Mouse (Mus musculus): Measurements from ENCODE around the gene Kdm6b.
A peak's percentile ranks its signal among the peaks of the same experiment; 100 is the strongest.

Kdm6b gene

DNA sequence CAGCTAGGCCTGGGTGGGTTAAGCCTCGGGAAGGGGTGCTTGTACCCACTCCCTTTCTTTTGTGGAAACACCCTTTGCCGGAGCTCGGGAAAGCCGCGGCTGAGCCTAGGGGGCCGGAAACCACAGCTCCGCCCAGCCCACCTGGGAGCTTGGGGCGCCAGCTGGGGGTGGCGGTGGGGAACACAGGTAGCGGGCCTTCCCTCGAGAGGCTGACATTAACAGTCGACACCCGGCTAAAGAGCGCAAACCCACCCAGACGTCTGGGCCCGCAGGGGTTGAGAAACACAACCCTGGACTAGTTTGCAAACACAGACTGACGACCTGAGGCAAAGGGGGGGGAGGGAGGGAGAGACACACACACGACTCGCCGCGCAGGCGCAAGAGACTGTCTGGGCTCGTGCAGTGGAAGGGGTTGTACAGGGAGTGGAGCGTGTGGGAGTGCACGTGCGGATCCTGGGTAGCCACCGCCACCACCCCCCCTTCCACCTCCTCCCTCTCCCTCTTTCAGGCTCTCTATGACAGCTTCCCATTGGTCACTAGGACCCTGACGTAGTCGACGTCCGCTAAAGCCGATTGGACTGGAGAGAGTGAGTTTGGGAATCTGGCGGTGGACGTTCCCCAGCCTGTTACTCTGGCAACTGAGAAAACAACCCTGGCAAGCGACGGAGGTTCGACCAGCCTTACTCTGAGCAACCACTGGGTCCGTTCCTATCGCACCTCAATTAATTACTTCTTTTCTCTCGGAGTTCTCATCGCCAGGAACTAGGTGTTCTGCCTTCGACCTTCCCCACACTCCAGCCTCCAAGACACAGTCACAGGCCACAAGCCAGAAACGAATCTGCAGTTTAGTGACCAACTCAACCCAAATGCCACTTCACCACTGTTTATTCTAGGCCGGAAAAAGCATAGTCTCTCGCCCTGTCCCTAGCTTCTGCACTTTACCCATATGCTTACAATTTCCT, 5.3 kb upstream of the Kdm6b start:
- peak; percentile 87 for DNase-seq

DNA sequence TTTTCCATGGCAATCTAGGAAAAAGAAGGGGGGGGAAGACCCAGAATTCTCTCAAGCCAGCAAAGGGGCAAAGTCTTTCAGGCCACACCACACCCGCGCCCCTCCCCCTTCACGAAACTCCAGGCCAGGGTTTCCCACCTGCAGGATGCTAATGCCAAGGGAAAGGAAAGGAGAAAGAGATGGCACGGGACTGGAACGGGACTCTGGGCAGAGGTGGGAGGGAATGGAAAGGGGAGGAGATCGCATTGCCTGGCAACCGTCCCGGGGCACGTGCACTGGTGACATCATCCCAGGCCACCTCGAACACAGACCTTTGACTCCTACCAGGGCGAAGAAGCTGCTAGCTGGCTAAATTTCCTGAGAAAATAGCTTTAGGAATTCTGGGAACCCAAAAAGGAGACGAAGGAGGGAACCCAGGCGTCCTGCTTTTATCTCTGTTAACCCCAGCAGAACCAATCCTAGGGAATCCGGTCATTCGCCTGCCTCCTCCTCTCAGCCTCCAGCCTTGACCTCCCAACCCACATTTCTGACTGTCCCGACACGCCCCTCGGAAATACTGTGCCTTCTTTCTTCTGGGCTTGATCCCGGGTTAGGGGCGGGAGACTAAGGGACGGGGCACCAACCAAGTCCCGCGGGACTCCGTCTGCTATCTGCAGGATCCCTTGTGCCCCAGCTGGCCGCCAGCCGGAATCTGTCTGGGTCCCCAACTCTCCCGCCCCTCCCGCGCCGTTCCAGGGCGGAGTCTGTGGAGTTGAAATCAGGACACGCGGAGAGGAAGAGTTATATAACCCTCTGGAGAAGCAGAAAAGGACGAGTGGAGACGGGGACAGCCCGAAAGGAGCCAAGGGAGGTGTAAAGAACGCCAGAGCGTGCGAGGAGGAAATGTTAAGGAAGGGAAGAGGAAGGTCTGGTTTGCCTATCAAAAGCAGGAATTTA, 4.2 kb upstream of the Kdm6b start:
- DNase-seq, result peak; percentile 96

DNA sequence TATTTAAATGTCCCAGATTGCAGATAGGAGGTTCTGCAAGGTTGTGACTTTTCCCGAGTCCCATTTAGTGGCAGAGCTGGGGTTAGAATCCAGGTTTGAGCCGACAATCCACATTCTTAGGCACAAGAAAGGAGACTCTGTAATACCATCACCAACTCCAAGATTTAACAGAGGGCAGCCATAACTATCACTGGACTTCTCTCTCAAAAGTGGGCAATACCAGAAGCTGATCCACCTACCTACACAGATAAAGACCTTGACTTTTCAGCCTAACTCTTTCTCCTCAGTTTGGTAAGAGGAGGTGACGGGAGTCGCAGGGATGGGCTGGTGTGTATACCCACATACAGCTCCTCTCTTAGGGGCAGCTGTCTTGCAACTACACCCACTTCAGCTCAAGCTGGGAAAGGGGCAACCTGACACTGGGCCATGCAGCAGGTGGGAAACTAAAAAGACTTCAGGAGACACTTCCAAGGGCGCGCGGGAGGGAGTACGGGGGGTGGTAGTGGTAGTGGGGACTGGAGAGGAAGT, 3.5 kb upstream of the Kdm6b start:
- DNase-seq, result no peak

DNA sequence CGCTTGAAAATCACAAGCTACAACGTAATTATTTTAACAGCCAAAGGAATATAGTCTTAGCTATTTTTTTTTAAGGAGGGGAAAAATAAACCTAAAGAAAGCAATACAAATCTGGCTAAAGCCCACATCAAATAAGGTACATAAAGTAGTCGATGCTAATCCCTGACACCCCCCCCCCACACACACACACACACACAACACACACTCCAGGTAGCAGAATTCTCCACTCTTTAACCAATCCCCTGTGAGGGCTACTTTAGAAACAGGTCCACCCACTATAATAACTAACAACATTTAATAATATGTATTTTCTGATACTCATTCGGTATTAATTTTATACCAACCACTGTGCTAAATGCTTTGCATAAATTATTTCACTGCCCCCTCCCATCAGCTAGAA, 3.0 kb upstream of the Kdm6b start:
- DNase-seq, result no peak

DNA sequence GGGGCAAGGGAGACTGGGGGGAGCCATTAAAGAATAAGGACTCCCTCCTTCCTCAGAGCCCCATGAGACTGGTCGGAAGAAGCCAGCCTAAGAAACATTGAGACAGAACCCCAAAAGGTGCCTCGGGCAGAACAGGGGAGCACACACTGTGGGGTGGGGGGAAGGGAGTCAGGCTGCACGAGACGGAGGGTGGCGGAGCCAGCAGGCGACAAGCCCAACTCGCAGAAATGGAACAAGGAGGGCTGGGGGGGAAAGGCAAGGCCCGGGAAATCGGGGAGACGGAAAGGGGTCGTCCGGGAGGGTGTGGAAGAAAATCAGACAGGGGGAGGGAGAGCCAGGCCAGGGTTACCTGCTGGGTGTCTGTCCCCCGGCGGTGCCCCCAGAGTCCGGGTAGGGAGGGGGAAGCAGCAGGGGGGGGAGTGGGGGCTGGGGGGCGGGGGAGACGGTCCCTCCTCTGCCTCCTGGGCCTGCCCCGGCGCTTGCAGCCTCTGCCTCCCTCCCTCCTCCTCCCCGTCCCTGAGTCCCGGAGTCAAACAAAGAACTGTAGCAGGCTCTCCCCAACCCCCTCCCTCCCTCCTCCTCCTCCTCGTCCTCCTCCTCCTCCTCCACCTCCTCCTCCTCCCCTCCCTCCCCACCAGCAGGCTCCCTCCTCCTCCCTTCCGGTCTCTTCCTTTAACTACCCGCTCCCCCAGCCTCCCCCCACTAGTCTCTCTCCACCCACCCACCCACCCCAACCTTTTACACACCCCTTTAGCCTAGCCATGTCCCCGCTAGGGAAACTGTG, 2.4 kb upstream of the Kdm6b start:
- peak; percentile 60 for DNase-seq

DNA sequence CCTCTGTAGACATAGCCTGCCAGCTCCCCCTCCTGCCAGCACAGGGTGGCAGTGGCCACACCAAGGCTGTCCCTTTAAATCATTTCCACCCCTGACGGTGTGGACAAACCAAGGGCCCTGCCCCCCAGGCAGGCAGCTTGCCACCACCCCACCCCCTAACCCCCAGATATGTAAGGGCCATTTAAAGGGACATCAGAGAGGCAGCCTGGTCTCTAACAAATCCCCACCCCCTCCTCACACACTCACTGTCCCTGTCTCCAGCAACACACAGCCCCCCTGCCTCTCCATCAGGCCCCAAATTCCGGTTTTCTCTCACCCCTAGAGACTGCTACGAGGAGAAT, 1.8 kb upstream of the Kdm6b start:
- peak; percentile 69 for DNase-seq

DNA sequence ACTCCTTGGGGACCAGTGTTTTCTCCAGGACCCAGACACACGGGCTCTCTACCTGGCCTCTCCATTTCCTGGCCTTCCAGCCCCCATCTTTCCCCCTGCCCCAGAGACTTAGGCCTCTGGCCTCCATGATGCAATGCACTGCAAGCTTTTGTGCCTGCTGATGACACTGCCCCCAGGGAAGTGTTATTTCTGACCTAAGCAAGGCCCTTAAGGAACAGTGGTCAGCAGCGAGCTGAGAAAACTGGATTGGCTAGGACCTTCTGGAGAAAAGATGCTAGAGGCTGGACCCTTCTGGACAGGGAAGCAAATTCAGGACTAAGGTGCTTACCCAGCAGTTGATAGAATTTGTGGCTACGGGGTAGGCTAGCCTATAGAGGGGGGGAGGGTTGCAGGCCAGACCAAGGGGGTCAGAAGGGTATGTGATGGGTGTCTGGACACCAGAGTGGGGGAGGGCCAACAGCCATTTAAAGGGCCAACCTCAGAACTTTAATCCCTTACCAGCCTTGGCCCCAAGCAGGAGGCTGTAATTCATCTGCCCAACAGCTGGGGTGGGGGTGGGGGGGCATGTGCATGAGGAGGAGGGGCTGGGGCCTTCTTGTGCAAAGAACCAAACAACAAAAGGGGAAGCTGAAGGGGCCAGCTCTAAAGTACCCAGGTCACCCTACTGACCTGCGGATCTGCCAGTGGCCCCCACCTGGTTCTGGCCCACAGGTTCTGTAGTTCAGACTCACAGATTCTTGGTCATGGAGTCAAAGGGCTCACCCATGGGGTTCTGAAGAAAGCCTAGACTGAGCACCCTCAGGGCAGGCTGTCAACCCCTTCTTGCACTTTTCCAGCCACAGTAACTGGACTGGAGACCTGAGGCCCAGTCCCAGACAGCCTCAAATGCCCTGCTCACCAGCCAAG, 1.2 kb upstream of the Kdm6b start:
- no peak for DNase-seq

DNA sequence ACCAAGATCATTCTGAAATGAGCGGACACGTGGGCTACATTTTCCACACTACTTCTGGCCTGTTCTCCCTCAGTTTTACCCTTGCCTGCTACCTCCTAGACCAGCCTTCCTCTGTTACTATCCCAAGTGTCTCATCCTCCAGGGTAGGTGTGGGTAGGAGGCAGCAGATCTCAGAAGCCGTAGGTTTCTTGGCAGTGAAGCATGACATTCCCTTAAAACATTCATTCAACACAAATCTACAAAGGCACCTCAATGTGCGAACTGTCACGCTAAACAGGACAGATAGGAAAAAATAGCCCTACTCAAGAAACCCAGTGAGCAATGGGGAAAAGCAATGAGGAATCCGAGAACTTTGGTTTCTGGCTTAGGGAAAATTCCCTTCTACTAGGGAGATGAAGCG, 927 bp downstream of the Kdm6b start:
- no peak for DNase-seq

DNA sequence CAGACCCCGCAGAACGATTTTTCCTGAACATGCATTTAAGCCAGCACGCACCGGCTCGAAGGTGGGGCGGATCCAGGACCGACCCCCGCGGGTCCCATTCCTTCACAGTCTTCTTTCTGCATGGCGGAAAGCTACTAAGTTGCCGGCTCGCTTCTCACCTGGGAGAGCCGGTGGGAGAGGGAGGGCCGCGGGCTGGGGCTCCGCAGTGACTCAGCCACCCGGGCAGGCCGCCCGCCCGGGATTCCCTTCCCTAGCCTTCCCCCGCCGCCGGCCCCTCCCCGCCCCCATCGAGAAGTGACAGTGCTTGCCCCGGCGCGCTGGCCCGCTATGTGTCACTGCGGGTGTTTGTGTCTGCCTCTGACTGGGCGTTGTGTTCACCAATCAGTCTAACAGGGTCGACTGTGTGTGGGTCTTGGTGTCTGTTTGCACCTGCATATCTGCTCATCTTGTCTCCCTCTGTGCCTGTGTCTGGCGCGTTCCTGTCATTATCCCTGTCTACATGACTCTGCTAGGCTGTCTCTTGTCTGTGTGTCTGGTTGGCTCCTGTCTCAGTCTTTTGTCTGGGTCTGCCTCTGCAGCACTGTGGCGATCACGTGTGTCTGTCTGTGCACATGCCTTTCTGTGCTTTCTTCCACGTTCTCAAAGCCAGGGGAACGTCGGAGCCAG, 1.8 kb downstream of the Kdm6b start:
- DNase-seq, result peak; percentile 41

DNA sequence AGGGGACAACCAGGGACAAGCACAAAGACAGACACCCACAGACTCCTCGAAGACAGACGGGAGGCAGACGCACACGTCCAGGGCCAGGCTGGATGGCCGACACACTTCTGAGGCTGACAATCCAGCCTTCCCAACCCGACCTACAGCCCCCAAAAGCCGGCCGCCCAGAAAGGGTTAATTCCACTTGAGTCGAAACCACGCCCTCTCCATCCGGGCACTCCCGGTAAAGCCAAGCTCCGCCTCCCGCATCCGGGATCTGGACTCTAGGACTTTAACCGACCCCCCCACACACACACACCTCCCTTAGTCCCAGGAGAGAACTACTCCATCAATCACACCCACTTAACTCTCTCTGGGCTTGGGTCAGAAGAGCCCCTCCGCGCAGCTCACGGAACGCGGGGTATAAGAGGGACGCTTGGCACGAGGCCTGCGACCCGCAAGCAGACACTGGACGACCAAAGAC, 2.4 kb downstream of the Kdm6b start:
- peak; percentile 93 for DNase-seq

DNA sequence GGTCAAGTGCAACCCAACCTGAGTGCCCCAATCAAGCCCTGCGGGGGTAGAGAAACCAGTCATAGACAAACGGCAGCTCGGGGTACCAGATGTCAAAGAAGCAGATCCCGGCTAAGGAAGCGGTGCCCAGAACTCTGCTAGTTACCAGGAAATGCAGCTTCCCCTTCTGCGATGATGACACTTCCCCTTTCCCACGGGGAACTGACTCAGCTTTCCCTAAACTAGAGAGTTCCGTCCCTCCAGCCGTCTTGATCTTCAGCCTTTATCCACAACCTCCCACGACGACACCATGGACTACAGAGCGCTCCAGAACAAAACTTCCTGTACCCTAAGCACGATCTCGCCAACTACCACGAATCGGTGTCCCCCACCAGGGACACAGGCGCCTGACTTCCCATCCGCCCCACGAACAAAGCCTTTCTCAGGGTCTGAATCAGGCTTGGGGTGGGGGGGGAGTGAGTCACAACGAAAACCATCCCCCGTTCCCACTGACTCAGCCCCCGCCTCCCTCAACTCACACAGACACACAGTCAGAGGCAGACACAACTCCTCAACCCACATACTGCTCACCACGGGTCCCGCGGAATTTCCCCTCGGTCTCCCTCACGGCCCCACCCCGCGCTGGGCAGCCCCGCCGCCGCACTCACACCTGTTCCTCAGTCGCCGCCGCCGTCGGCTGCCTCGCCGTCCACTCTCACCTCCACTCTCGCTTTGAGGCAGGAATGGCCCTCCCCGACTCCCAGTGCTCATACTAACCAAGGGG, 3.0 kb downstream of the Kdm6b start:
- DNase-seq, result no peak

DNA sequence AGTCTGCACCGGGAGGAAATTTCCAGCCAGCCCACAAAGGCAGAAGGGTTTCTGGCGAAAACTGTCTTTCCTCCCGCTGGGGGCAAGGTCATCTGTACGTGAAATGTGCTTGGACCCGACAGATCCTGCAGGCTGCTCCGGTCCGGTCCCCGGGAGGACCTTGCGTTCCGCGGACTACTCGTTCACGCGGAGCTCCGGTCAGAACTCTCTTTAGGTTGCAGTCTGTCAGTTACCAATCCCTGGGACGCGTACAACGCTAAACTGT, 3.5 kb downstream of the Kdm6b start:
- no peak for DNase-seq

DNA sequence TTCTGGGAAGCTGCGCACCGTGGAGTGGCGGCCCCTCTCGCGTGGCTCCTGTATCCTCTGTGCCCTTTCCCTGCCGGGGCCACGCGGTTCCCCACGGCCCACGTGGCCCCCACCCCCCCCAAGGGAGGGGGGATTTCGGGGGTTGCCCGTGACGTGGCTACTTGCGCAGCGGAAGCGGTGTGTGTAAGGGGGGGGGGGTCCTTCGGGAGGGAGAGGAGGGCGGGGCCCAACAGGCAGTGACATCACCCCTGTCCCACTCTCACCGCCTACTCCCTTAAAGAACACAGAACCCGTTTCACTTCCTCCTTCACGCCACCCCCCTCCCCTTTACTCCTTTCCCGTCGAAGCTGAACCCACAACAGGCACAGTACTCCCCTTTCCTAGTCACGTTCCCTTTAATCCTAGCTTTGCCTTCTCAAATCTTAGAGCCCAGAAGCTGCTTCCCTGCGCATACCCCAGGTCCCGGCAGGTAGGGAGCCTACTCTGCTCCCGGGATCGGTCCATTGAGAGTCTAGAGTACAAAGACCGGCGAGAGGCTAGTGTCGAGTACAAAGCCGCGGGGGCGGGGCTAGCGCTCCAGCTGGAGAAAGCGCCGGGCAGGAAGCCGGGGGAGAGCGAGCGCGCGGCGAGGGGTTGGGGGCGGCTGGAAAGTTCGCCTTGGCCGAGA, 4.0 kb downstream of the Kdm6b start:
- DNase-seq, result peak; percentile 75

DNA sequence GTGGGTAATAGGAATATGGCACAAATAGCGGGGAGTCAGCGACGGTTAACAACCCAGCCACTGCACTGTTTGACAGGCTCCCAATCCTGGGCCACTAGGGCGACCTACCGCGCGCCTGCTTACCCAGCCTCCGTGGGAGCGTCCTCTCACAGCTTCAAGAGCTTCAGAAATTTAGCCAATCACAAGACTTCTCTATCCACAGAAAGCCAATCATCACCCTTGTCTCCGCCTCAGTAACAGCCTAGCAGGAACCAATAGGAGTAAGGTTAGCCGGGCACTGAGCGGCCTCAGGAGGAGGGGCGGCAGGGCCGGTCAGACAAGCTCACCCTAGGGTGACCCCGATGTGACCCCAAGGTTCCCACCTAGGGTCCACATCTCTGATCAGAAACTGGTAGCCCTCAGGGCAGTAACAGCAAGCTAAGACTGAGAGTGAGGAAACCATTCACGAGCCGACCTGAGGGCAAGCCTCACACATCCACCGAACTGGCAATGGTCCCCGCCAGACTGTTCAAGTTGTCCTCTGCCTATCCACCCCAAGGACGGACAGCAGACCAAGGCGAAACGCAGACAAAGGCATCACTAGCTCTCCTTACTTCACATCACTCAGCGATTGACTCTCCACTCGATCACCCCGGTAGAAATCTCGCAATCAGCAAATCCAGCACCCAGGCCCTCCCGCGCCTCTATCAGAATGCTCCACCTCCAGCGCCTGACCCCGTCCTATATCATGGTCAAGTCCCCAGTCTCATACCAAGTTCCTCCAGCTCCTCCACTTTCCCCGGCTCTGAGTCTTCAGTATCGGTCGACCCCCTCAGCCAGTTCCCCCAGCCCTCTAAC, 4.7 kb downstream of the Kdm6b start:
- peak; percentile 82 for DNase-seq

DNA sequence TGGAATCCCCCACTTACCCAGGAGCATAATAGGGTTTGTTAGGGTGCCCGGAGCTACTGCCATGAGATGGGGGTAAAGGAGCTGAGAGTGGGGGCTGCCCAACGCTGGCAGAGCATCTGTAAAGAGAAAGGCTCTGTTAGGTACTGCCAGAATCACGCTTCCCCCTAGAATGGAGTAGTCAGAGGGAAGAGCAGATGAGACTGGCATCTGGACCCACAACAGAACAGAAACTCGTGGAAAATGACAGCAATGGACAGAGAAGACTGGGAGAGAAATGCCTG, 5.8 kb downstream of the Kdm6b start:
- DNase-seq, result no peak

DNA sequence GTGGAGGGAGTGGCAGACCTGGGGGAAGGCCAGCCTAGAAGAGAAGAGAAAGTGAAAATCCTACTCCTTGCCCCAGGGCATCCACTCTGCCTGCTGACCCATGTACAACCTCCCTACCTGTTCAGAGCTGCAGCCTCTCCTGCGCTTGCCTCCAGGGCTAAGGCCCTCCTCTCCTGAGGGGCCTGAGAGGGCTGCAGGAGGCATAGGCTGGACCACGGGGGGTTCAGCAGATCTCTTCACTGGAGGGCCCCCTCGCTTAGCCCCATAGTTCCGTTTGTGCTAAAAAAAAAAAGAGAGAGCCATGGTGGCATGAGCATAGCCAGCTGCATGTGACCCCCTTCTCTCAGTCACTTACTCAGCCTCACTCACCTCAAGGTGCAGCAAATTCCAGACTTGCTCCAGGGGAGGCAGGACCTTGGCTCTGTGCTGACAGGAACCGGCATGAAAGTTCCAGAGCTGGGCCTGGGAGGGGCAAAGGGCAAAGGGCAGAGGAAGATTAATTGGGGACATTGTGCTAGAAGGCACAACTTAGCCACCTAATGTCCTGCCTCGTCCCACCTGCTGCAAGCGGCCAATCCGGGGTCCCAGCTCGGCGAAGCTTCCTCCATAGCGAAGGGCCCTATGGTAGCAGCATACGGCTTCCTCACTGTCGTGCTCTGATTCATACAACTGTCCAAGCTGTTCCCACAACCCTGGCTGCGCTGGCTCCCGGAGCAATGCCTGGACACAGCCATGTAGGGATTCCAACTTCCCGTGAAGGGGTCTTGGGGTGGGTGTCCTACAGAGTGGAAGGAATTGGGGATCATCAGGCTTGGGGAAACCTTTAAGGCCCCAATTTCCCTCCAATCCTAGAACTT, 6.4 kb downstream of the Kdm6b start:
- DNase-seq, result no peak

DNA sequence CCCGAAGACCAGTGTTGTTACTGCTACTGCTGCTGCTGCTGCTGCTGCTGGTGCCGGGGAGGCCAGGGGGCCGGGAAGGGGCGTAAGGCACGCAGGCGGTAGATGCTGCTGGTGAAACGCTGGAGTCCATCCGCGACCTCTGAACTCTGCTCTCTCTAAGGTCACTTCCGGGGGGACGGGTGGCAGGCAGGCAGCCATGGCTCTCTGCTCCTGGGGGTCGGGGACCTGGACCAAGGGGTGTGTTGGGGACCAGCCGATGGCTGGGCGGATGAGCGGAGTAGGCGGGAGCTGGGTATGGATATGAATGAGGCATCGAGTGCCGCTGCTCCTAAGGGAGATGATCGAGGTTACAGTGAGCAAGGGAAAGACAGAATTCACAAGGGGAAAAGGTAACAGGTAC, 7.2 kb downstream of the Kdm6b start:
- peak; percentile 31 for DNase-seq

All from cerebellum, adult 8-10 months (tissue).